Mouse (Mus musculus): ENCODE measurements around the gene Egfr.

The Egfr gene

DNA sequence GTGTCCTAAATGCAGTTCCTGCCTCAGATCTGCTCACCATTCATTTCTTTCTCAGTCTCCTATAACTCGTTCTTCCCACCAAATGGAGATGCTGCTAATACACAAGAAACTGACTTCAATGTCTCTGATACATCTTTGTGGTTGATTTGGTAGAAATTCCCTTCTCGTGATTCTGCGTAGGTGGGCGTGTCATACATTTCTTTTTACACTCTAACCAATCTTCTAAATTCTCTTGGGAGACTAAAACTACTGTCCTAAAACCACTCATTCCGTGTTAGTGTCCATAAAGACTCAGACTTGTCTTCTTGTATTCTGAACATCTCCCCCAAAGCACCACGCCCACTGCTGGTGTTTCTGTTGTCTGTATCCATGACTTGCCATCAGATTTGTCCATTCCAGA is 205.0 kb downstream of the Egfr start:
- no peak for DNase-seq (ENCODE audit: low read depth, low spot score)

DNA sequence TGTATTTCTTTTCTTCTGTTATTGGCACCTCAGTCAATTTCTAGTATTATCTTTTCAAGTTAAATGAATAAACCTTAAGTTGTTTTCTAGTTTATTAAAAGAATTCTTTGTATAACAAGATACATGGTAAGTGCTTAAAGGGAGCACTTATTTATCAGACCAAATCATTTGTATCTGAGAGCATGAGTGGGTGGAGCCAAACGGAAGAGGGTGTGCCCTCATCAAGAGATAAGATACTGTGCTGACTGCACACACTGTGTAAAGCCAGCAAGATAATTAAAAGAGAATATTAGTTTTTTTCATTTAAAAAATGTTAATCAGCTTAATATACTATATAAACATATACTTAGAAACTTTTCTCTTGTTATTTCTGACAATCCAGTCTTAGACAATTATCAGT is 206.5 kb downstream of the Egfr start:
- DNase-seq (ENCODE audit: low read depth, low spot score): no peak

All from mesoderm, embryonic 11.5 days (tissue).